Mouse (Mus musculus): Measurements from ENCODE around the gene Apc2. TPM values are rescaled to one million over a fixed set of nuclear protein-coding genes. Genes with fewer than 3 reads are reported as not detected.

The Apc2 gene
- polyA plus RNA-seq, 1 experiment from 2014 or later, result 6.2 TPM

DNA sequence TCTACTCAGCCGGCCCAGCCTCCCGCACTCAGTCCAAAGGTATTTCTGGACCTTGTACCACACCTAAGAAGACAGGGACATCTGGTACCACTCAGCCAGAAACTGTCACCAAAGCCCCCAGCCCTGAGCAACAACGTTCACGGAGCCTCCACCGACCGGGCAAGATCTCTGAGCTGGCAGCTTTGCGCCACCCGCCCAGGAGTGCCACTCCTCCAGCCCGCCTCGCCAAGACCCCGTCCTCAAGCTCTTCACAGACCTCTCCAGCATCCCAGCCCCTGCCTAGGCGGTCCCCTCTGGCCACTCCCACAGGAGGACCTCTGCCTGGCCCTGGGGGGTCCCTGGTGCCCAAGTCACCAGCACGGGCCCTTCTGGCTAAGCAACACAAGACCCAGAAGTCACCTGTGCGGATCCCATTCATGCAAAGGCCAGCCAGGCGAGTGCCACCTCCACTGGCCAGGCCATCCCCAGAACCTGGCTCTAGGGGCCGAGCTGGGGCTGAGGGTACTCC lies 18.8 kb downstream of the Apc2 start:
- DNase-seq (ENCODE audit: low spot score) (no peak), ATAC-seq (ENCODE audit: low read depth) (no peak)
- H3K36me3 ChIP-seq (ENCODE audit: control insufficient read depth, insufficient read depth, low read length), result peaks cover 17% of the 10 kb centered on the region; the same call in 1 of the 2 replicates
- H3K4me1 ChIP-seq (ENCODE audit: control insufficient read depth, insufficient read depth, low read length), result peaks cover 2% of the 10 kb centered on the region; the same call in 1 of the 2 replicates
- no peaks in the 10 kb centered on the region for H3K9me3 ChIP-seq (ENCODE audit: control insufficient read depth, low read length)
- peaks cover 67% of the 10 kb centered on the region for H3K27me3 ChIP-seq (replicated peaks; ENCODE audit: control insufficient read depth, insufficient read depth, low read length)
- 0 out of 2 replicates have a peak overlapping the region, but pooled peaks have one; percentile 6 for H3K9ac ChIP-seq (ENCODE audit: low read depth, low read length)
- H3K27ac ChIP-seq (replicated peaks; ENCODE audit: low read depth, low read length), result no peak overlapping the region
- H3K4me3 ChIP-seq (ENCODE audit: low read depth, low read length), result no peak overlapping the region
- 56% methylated on average over 15 of the region's 16 CpGs for WGBS
- H3K4me2 ChIP-seq (ENCODE audit: low read depth, low read length), result no peak overlapping the region

DNA sequence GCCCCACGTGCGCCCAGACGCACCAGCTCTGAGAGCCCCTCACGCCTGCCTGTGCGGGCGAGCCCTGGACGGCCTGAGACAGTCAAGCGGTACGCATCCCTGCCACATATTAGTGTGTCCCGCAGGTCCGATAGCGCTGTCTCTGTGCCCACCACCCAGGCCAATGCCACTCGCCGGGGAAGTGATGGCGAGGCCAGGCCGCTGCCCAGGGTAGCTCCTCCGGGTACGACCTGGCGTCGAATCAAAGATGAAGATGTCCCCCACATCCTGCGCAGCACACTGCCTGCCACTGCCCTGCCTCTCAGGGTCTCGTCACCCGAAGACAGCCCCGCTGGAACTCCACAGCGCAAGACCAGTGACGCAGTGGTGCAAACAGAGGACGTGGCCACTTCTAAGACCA lies 19.5 kb downstream of the Apc2 start:
- ATAC-seq (ENCODE audit: low read depth), result no peak

DNA sequence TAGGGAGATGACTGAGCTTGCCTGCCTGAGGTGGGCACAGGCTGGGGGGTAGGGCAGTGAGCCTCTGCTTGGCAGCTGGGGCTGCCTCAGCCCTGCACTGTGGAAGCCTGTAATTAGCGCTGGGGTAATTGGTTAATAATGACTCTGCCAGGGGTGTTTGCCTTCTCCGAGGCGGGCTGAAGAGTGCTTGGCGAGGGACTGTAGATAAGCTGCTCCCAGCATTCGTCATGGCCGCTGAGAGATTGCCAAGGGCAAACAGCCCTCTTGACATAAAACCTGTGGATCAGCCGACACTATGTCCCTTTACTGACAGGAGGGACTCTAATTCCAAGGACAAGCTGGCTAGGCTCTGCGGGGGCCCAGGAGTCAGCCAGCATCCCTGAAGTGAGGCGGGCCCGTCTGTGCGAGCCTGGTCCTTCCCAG lies 20.6 kb downstream of the Apc2 start:
- Histone ChIP-seq H3K4me3 (ENCODE audit: low read depth, low read length) (no peak overlapping the region), H3K36me3 (ENCODE audit: control insufficient read depth, insufficient read depth, low read length) (peaks cover 15% of the 10 kb centered on the region; the same call in 1 of the 2 replicates), H3K4me2 (ENCODE audit: low read depth, low read length) (no peak overlapping the region), H3K4me1 (ENCODE audit: control insufficient read depth, insufficient read depth, low read length) (peaks cover 3% of the 10 kb centered on the region; the same call in 1 of the 2 replicates), H3K9ac (ENCODE audit: low read depth, low read length) (no peak overlapping the region), H3K27ac (replicated peaks; ENCODE audit: low read depth, low read length) (no peak overlapping the region), H3K27me3 (replicated peaks; ENCODE audit: control insufficient read depth, insufficient read depth, low read length) (peaks cover 60% of the 10 kb centered on the region), H3K9me3 (ENCODE audit: control insufficient read depth, low read length) (no peaks in the 10 kb centered on the region)
- WGBS, result 31% methylated on average over 11 of the region's 11 CpGs
- DNase-seq (ENCODE audit: low spot score) (no peak), ATAC-seq (ENCODE audit: low read depth) (no peak)

More for the DNA sequence above, 19.5 kb downstream of the Apc2 start:
- Histone ChIP-seq H3K4me3 (ENCODE audit: low read depth, low read length) (no peak overlapping the region), H3K4me1 (ENCODE audit: control insufficient read depth, insufficient read depth, low read length) (peaks cover 3% of the 10 kb centered on the region; the same call in 1 of the 2 replicates), H3K4me2 (ENCODE audit: low read depth, low read length) (no peak overlapping the region), H3K9ac (ENCODE audit: low read depth, low read length) (no peak overlapping the region), H3K36me3 (ENCODE audit: control insufficient read depth, insufficient read depth, low read length) (peaks cover 16% of the 10 kb centered on the region; the same call in 1 of the 2 replicates), H3K27me3 (replicated peaks; ENCODE audit: control insufficient read depth, insufficient read depth, low read length) (peaks cover 67% of the 10 kb centered on the region), H3K9me3 (ENCODE audit: control insufficient read depth, low read length) (no peaks in the 10 kb centered on the region), H3K27ac (replicated peaks; ENCODE audit: low read depth, low read length) (no peak overlapping the region)
- 58% methylated on average over 21 of the region's 27 CpGs for WGBS
- no peak for DNase-seq (ENCODE audit: low spot score)

DNA sequence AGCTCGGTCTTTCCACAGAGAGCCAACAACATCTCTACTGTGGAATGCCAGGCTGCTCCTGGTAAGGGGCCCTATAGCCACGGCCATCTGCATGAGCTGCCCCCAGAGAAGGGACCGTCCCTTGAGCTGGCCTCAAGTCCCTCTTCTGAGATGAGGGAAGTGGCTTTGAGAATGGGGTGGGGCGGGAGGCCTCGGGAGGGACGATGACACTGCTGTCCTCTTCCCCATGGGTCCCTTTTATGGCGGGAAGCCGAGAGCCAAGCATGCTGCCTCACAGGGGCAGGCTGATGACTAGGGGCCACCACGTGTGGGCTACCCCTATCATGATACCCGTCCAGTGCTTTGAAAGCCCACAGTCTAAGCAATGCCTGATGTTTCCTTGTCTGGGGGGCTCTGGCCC lies 21.2 kb downstream of the Apc2 start:
- no peak for DNase-seq (ENCODE audit: low spot score)
- Histone ChIP-seq H3K4me1 (ENCODE audit: control insufficient read depth, insufficient read depth, low read length) (peaks cover 3% of the 10 kb centered on the region; the same call in 1 of the 2 replicates), H3K36me3 (ENCODE audit: control insufficient read depth, insufficient read depth, low read length) (peaks cover 10% of the 10 kb centered on the region; the same call in 1 of the 2 replicates), H3K27ac (replicated peaks; ENCODE audit: low read depth, low read length) (no peak overlapping the region), H3K4me2 (ENCODE audit: low read depth, low read length) (no peak overlapping the region), H3K4me3 (ENCODE audit: low read depth, low read length) (no peak overlapping the region), H3K9me3 (ENCODE audit: control insufficient read depth, low read length) (no peaks in the 10 kb centered on the region), H3K9ac (ENCODE audit: low read depth, low read length) (no peak overlapping the region), H3K27me3 (replicated peaks; ENCODE audit: control insufficient read depth, insufficient read depth, low read length) (peaks cover 53% of the 10 kb centered on the region)
- ATAC-seq (ENCODE audit: low read depth), result no peak
- WGBS, result 56% methylated on average over 9 of the region's 10 CpGs

DNA sequence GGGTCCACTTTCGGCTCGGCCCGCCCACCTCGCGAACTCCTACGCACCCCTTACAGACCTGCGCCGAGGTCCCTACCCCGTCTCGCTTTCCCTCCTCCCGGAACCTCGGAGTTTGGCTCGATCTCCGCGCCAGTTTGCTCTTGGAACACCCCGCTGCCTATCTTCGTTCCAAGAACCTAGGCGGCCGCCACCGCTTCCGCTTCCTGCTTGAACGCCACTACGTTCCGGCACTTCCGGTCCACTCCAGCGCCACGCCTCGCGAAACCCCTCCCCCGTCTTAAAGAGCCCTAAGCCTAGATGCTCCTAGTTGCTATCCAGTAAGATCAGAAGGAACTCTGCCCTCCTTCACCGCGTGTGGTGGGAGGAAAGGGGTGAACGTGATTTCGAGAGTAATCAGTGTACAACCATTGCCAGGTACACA lies 24.6 kb downstream of the Apc2 start, which contains the start of gene 2310011J03Rik:
TSS of gene 2310011J03Rik (minus strand) at position 198 of the 421 bp plus-strand sequence.
- DNase-seq (ENCODE audit: low spot score) (peak; percentile 96), ATAC-seq (ENCODE audit: low read depth) (peak; percentile 67)
- Histone ChIP-seq H3K36me3 (ENCODE audit: control insufficient read depth, insufficient read depth, low read length) (peaks cover 10% of the 10 kb centered on the region; the same call in 1 of the 2 replicates), H3K27me3 (replicated peaks; ENCODE audit: control insufficient read depth, insufficient read depth, low read length) (peaks cover 20% of the 10 kb centered on the region), H3K9me3 (ENCODE audit: control insufficient read depth, low read length) (no peaks in the 10 kb centered on the region), H3K4me3 (ENCODE audit: low read depth, low read length) (peak within 1 kb of the TSS; percentile 78), H3K9ac (ENCODE audit: low read depth, low read length) (peak within 1 kb of the TSS; percentile 76), H3K27ac (replicated peaks; ENCODE audit: low read depth, low read length) (peak within 1 kb of the TSS; percentile 80), H3K4me2 (ENCODE audit: low read depth, low read length) (peak within 1 kb of the TSS; percentile 71), H3K4me1 (ENCODE audit: control insufficient read depth, insufficient read depth, low read length) (peaks cover 8% of the 10 kb centered on the region)
- WGBS, result under 1% methylated on average over 25 of the region's 34 CpGs

DNA sequence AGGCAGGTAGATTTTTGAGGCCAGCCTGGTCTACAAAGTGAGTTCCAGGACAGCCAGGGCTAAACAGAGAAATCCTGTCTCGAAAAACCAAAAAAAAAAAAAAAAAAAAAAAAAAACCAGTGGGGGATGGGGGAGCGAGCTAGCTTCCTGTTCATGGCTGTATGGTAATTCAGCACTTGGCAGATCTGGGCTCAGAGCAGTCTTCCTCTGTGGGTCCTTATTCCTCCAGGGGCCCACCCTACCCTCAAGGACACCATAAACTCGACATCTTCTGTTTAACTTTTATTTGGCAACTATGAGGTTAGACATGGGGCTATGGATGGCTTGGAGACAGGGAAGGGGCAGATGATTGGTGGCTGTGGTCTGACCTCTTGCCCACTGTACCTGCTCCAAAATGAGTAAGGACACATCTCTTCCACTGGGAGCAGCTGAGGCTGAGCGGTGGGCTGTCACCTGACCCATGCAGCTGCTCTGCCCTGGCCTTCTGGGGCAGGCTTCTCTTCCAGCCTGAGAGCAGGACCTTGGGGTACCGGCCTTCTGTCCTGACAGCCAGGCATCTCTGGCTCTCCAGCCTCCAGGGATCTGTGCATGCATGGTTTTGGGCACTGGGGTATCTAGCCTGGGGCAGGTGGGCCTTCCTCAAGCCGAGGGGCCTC lies 25.4 kb downstream of the Apc2 start:
- DNase-seq (ENCODE audit: low spot score) (no peak), ATAC-seq (ENCODE audit: low read depth) (no peak)
- Histone ChIP-seq H3K9ac (ENCODE audit: low read depth, low read length) (no peak overlapping the region), H3K27ac (replicated peaks; ENCODE audit: low read depth, low read length) (no peak overlapping the region), H3K27me3 (replicated peaks; ENCODE audit: control insufficient read depth, insufficient read depth, low read length) (peaks cover 12% of the 10 kb centered on the region), H3K4me3 (ENCODE audit: low read depth, low read length) (no peak overlapping the region), H3K9me3 (ENCODE audit: control insufficient read depth, low read length) (no peaks in the 10 kb centered on the region), H3K36me3 (ENCODE audit: control insufficient read depth, insufficient read depth, low read length) (peaks cover 10% of the 10 kb centered on the region; the same call in 1 of the 2 replicates), H3K4me2 (ENCODE audit: low read depth, low read length) (no peak overlapping the region), H3K4me1 (ENCODE audit: control insufficient read depth, insufficient read depth, low read length) (peaks cover 8% of the 10 kb centered on the region)
- 76% methylated on average over 5 of the region's 6 CpGs for WGBS

DNA sequence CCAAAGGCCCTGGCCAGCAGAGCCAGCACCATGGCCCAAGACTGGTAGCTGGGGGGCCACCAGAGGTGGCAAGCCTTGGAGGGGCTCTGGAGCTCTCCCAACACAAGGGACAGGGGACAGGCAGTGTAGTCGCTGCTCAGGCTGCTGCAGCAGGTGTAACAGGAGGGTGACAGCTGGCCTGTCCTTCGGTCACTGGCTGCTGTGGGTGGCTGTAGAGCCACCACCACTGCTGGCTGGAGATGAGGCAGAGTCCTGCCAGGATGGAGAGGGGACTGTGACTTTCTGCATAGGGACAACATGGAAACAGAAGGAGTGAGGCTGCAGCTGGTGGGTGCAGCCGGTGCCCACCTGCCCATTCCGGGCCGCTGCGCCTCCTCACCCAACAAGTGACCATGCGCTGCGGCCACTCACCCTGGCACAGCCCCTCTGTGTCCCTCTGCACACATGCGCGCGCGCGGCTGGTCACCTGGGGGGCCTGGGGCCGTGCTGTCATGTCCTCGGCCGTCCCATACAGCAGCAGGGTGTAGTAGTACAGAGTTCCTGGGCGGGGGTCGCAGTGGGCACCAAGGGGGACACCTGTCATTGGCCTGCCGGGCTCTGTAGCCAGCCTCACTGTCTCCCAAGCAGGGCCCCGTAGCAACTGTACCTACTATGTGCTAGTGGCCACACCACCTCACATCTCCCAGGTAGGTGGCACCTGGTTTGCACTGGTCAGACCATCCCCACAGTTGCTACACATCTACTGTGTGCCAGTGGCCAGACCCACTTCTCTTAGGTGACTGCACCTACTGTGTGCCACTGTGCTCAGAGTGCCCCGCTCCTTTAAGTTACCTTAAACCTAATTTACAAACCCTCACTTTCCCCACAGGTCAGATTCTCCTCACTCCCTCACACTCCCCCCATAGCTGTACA lies 26.1 kb downstream of the Apc2 start:
- Histone ChIP-seq H3K27ac (replicated peaks; ENCODE audit: low read depth, low read length) (no peak overlapping the region), H3K4me1 (ENCODE audit: control insufficient read depth, insufficient read depth, low read length) (peaks cover 8% of the 10 kb centered on the region), H3K9ac (ENCODE audit: low read depth, low read length) (no peak overlapping the region), H3K36me3 (ENCODE audit: control insufficient read depth, insufficient read depth, low read length) (peaks cover 10% of the 10 kb centered on the region; the same call in 1 of the 2 replicates), H3K4me2 (ENCODE audit: low read depth, low read length) (peak overlapping the region; percentile 98), H3K4me3 (ENCODE audit: low read depth, low read length) (peak overlapping the region; percentile 62; the same call in 1 of the 2 replicates), H3K9me3 (ENCODE audit: control insufficient read depth, low read length) (no peaks in the 10 kb centered on the region), H3K27me3 (replicated peaks; ENCODE audit: control insufficient read depth, insufficient read depth, low read length) (peaks cover 4% of the 10 kb centered on the region; the same call in 1 of the 2 replicates)
- DNase-seq (ENCODE audit: low spot score) (no peak), ATAC-seq (ENCODE audit: low read depth) (no peak)
- WGBS, result 91% methylated on average over 16 of the region's 21 CpGs

DNA sequence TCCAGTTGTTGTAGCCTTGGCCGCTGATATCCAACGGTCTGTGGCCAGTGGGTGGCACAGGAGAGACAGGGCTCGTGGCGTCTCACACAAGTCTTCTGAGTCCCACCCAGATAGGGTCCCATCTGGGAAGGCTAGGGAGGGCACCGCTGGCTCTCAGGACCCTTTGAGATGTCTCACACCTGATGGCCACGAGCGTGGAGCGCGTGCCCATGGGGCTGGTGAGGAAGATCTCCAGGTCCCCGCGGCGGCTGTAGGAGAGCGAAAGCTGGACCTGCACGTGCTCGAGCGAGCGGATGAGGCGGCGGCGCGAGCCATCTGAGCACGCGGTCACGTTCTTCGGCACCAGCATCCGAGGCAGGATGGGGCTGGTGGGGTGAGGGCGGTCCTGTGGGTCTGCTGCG lies 27.0 kb downstream of the Apc2 start:
- Histone ChIP-seq H3K4me3 (ENCODE audit: low read depth, low read length) (peak overlapping the region; percentile 62), H3K4me2 (ENCODE audit: low read depth, low read length) (peak overlapping the region; percentile 98), H3K27me3 (replicated peaks; ENCODE audit: control insufficient read depth, insufficient read depth, low read length) (no peaks in the 10 kb centered on the region), H3K9me3 (ENCODE audit: control insufficient read depth, low read length) (no peaks in the 10 kb centered on the region), H3K4me1 (ENCODE audit: control insufficient read depth, insufficient read depth, low read length) (peaks cover 8% of the 10 kb centered on the region), H3K27ac (replicated peaks; ENCODE audit: low read depth, low read length) (no peak overlapping the region), H3K36me3 (ENCODE audit: control insufficient read depth, insufficient read depth, low read length) (peaks cover 9% of the 10 kb centered on the region; the same call in 1 of the 2 replicates), H3K9ac (ENCODE audit: low read depth, low read length) (peak overlapping the region; percentile 68)
- WGBS, result 5% methylated on average over 27 of the region's 28 CpGs
- ATAC-seq (ENCODE audit: low read depth) (no peak; the same call in 1 of the 2 replicates), DNase-seq (ENCODE audit: low spot score) (no peak)
